Mouse (Mus musculus) heart, postnatal 10 days (tissue): Measurements from ENCODE around the gene Ccdc187. TPM values are rescaled to one million over a fixed set of nuclear protein-coding genes. Genes with fewer than 3 reads are reported as not detected.
A peak's percentile ranks its signal among the peaks of the same experiment; 100 is the strongest.

Experiments used
- DNase-seq, 2 experiments: peaks; one replicate each; pipeline ENCODE4 v3.0.0; 2021
- intact Hi-C: fragments of 180-260 bp; cut with DNase I; formaldehyde crosslinking; loops from one replicate; pipeline ENCODE4 v1.15.1; 2025
- total RNA-seq, 2 experiments: library from RNA; stranded (reverse); gene quantifications; 2 replicates each; pipeline ENCODE4 v1.2.3; 2021

Gene Ccdc187
- total RNA-seq: under 1 TPM; 0.05 to 0.22 TPM

GRCm38 (mm10) chr2:26294457-26294856 is at the start of gene Ccdc187:
Ccdc187 (minus strand) TSS chr2:26294557.
- intact Hi-C loops: no loop called here

GRCm38 (mm10) chr2:26342609-26343490 is 48.5 kb upstream of the Ccdc187 start:
- no peak for DNase-seq
- intact Hi-C loops: no loop called here

More at GRCm38 (mm10) chr2:26294457-26294856, at the start of gene Ccdc187:
- no peak for DNase-seq

DNA sequence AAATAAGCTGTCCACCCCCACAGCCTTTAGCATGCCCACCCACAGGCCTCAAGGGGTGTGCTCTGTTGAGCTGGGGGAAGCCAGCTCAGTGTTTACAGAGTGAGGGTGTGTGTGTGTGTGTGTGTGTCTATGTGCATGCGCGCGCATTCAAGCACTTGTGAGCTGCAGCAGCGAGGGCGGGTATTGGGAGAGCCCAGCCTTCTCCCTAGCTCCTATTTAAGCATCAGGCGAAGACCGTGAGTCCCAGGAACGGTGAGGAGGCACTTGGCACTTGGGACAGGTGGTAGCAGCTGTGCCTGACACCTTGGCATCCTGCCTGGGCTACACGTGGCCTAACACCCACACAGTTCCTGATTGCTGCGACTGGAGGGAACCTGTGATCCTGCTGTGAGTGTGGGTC is 47.7 kb upstream of the Ccdc187 start:
- peak; percentile 92 to 94 for DNase-seq
- intact Hi-C loops: no loop called here

DNA sequence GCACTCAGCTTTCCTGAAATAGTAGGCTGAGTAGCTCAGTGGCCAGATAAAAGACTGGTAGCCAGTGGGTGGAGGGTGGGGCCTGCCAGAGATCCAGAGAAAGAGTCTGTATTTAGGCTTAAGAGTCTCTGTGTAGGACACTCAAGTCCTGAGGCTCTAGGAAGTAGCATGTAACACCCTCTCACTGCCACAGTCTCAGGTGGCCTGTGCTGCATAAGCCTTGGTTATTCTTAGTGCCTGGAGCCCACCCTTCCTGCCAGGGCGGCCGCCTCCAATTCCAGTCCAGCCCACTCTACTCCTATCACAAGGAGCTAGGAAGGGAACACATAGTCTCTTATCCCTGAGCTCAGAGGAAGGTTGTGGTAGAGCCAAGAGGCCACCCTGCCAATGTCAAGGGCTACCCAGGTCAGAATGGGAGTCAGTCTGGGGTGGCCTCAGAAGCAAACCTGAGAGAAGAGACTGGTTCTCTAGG is 47.2 kb upstream of the Ccdc187 start:
- intact Hi-C loops: no loop called here
- peak in 1 of 2 experiments; percentile 72 for DNase-seq

DNA sequence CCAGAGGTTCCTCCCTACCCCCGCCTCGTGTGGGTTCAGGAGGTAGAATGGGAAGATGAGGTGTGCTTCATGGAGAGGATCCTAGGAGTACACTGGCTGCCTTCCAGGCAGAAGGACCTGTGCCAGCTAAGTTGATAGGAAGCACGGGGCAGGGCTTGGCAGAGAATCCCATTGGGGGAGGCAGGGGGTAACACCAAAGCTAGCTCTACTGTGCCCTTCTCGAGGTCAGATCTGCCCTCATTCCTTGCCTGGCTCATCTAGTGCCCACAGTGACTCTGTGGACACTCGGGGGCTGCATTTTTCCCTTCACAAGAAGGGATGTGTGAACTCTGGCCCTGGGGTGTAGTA is 44.8 kb upstream of the Ccdc187 start:
- intact Hi-C loops: no loop called here
- peak; percentile 92 to 93 for DNase-seq

- no peak for DNase-seq
- intact Hi-C loops: no loop called here
Measured at GRCm38 (mm10) chr2:26338302-26339203, 44.2 kb upstream of the Ccdc187 start.

DNA sequence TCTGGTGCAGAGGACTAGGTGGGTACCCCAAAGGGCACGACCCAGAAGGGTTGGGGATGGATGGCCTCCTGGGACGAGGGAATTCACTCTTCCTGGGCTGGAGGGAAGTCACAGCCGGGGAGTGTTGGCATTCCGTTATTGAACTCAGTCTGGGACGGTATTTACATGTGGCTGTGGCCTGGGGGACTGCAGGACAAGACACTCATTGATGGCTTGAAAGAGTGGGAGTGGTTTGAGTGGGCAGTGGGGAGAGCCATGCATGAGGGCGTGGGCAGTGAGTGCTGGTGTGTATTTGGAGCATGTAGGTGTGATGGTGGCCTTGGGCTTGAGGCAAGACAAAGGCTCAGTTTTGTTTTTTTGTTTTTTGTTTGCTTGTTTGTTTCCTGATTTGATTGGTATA is 36.3 kb upstream of the Ccdc187 start:
- no peak for DNase-seq
- intact Hi-C loops: no loop called here

- intact Hi-C loops: no loop called here
- no peak for DNase-seq
Measured at GRCm38 (mm10) chr2:26330056-26330468, 35.7 kb upstream of the Ccdc187 start.

- intact Hi-C loops: loop anchor here (5.0 to 10.0 kb wide), 2 partner anchors 78 to 235 kb away; partner anchors contain the start of gene Inpp5e
Measured at GRCm38 (mm10) chr2:26329402-26329801, 35.0 kb upstream of the Ccdc187 start.

DNA sequence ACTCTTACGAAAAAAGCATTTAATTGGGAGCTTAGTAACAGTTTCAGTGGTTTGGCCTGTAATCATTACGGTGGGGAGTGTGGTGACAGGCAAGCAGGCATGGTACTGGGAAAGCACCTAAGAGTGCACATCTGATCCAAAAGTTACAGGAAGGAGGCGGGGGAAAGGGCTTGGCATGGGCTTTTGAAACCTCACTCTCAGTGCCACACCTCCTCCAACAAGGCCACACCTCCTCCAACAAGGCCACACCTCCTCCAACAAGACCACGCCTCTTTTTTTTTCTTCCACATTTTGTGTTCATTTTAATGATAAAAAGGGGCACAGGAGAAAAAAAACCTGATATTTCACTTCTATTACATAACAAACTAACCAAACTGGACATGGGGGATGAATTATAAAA is 33.5 kb upstream of the Ccdc187 start:
- intact Hi-C loops: loop anchor here (5.0 to 10.0 kb wide), 2 partner anchors 79 to 237 kb away; partner anchors contain the start of gene Inpp5e
- no peak for DNase-seq

More at GRCm38 (mm10) chr2:26329402-26329801, 35.0 kb upstream of the Ccdc187 start:
- DNase-seq: peak; percentile 87 to 91

DNA sequence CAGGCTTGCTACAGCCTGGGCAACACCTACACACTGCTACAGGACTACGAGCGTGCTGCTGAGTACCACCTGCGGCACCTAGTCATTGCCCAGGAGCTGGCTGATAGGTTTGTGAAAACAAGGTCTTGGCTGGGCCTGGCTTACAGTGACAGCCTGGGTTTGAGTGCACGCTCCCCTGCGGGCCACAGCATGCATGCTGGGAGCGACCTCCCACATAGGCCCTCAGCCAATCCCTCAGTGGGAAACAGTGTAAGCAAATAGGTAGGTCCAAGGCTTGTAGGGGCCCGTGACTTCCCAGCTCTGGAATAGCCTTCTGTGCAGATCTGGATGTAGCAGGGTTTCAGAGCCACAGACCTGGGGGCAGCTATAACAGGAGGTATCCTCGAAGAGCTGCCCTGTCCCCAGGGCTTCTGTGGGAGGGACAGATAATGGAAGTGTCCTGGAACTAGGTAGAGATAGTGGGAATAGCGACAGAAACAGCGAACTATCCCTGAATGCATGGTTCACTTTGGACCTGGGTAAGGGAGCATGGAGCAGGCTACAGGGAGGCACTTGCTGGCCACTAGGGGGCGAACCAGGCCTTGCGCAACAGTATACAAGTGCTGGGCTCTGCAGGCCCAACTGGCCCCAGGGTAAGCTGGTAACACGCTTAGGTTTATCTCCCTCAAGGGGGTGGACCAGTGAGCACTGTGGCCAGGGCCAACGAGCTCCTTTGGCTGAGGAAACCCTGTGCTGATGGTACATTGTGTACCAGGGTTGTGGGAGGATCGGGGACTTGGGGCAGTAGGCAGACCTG is 31.2 kb upstream of the Ccdc187 start:
- intact Hi-C loops: loop anchor here (1.0 to 10.0 kb wide), 3 partner anchors 27 to 239 kb away; partner anchors contain the start of genes Dnlz and Inpp5e
- peak; percentile 76 to 79 for DNase-seq

- intact Hi-C loops: loop anchor here (1.0 to 10.0 kb wide), 4 partner anchors 27 to 240 kb away; partner anchors contain the start of genes Dnlz, Inpp5e and Sec16a
- peak; percentile 72 to 78 for DNase-seq
Measured at GRCm38 (mm10) chr2:26324917-26325316, 30.6 kb upstream of the Ccdc187 start.

DNA sequence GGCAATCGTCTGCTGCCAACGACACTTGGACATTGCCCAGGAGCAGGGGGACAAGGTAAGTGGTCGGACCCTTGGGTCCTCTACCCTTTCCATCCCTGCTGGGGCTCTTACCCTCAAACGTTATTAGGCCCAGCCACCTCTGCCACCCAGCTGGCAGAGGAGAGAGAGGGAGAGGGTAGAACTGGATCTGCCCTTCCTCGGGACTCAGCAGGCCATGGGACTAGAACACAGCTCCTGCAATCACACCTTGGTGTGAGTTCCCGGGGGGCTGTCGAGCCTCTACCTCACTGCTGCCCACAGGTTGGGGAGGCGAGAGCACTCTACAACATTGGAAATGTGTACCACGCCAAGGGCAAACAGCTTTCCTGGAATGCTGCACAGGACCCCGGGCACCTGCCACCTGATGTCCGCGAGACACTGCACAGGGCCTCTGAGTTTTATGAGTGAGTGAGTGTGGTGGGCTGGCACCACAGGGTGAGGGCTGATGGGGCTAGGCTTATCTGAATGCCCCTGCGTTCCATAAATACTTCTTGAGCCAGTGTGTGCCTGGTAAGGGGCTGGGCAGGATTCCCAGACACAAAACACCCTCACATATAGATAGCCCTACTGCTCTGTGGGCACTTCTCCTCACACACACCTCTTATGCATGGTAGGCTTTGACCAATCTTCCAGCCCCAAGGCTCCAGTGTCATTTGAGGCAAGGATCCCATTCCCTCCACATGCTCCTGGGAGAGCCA is 29.4 kb upstream of the Ccdc187 start:
- DNase-seq: peak in 1 of 2 experiments; percentile 60
- intact Hi-C loops: loop anchor here (5.0 to 10.0 kb wide), 2 partner anchors 124 to 241 kb away; partner anchors contain the start of gene Sec16a

DNA sequence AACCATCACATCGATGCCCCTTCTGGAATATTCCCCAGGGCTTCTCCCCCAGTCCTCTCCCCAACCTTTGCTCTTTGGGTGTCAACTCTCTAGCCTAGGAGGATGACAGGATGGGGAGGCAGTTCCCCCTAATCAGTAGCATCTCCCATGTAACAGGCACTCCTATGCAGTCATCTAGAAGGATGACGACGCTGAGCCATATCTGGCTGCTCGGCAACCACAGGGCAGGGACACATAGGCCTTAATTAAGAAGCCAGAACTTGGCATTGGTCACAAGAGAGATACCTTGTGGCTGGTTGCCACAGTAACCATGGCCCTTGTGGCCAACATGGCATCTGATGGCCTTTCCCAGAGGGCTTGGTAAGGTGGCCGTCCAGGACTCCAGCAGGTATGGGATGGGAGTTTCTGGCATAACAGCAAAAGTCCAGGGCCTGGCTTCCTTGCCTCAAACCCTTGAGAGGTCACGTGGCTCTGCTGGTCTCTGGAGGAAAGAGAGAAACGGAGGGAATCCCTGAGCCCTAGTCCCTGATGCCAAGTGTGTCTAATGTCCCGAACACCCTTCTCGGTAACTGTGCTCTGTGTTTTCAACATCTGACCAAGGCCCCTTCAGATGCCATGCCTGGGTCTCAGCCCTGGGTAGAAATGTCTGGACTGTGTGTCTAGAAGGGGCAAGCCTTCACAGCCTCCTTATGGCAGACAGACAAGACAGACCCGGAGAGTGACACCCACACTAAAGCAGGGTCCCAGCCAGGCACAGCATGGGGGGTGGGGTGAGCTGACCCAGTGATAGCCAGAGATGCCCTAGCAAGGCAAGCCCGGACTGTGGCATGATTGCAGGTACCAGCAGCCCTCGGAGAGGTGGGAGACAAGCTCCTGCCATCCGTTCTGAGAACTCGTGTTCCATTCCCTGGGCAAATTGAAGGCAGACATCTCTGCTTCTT is 26.2 kb upstream of the Ccdc187 start:
- intact Hi-C loops: loop anchor here (5.0 to 10.0 kb wide), 2 partner anchors 127 to 244 kb away; partner anchors contain the start of gene Sec16a

GRCm38 (mm10) chr2:26319519-26320244 is 25.3 kb upstream of the Ccdc187 start:
- DNase-seq: no peak
- intact Hi-C loops: loop anchor here (5.0 to 10.0 kb wide), 3 partner anchors 33 to 245 kb away; partner anchors contain the start of genes Dnlz and Sec16a

More for the DNA sequence above, 26.2 kb upstream of the Ccdc187 start:
- DNase-seq: no peak

DNA sequence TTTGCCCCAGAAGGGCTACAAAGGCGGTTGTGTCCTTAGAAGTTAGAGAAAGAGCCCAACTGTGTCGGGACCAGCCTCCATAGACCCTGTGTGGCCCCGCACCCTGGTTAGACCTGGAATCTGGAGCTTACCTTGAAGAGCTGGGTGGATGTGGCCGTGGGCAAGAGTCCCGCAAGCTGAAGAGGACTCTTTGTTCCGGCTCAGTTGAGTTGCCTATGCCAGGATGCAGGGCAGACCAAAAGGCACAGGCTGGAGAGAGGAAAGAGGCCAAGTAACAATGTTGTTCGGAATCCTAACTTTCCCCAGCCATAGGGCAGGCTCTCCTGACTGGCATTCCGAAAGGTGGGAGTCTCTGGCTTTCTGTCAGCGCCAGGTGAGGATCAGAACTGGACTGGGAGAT is 24.8 kb upstream of the Ccdc187 start:
- DNase-seq: no peak
- intact Hi-C loops: loop anchor here (5.0 kb wide), 1 partner anchor 33 kb away; the partner anchor contains the start of gene Dnlz
